Mouse (Mus musculus) embryo, embryonic 10 days (tissue): ENCODE results near the gene Srgap3.
A peak's percentile ranks its signal among the peaks of the same experiment; 100 is the strongest.

Experiments used
- DNase-seq: peaks from one replicate; pipeline ENCODE4 v3.0.0-alpha.2; 2015; ENCODE audit warnings: low spot score

The Srgap3 gene

DNA sequence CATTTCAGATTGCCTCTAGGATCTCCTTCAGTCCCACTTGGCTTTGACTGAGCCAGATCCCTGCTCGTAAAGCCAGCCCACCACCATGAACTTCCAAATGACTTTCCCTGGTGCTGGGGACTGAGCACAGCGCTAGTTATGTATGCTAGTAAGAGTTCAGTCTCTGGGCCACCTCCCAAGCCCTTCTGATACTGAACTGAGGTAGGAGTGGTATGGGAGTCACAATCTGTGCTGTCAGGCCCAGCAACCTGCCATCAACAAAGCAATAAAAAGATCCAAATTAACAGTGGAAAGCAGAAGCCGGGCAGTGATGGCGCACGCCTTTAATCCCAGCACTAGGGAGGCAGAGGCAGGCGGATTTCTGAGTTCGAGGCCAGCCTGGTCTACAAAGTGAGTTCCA, 134.2 kb downstream of the Srgap3 start:
- DNase-seq: no peak

DNA sequence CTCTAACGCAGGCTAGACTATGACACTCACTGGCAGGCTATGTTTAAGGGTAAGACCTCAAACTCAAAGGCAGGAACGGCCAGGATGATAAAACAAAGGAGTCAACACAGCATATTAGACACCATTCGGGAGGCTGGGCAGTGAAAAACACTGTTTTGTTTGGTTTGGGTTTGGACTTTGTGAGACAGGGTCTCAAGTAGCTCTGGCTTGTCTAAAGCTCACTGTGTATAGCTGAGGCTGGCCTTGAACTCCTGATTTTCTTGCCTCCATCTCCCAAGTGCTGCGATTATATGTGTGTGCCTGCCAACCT, 136.6 kb downstream of the Srgap3 start:
- DNase-seq: no peak

DNA sequence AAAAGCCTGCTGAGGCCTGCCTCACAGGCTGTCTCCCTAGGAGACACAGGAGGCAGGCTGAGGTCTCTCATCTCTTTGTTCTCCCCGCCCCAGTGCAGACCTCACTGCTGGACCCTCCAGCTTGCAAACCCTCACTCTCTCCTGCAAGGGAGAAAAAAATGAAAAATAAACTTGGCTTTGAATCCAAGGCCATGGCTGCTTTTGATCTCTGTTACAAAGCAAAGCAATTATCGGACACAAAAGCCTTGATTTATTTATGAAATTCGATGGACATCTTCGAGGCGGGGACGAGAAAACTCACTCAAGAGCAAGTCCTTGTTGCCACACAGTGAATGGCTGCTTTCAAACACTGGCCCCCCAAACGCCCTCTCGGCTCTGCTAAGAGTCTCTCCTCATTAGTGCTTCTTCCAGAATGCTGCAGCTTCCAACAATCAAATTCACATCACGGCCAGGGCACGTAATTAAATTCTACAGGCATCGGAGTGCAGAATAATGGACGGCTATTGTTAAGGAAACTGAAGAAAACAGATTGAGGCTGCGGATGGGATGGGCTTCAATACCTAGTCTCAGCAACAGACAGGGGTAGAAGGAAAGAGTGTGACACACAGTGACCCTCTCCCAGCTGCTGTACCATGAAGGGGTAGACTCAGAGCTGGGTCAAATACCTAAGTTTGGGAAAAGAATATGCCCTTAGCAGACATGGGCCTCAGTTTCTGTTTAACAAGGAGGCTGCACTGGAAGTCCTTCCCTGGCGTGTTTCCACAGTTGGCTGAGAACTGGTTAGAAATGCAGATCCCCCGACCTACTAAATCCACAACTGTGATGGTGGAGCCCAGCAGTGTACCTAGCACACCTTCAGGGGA, 137.2 kb downstream of the Srgap3 start:
- DNase-seq: peak; percentile 72

DNA sequence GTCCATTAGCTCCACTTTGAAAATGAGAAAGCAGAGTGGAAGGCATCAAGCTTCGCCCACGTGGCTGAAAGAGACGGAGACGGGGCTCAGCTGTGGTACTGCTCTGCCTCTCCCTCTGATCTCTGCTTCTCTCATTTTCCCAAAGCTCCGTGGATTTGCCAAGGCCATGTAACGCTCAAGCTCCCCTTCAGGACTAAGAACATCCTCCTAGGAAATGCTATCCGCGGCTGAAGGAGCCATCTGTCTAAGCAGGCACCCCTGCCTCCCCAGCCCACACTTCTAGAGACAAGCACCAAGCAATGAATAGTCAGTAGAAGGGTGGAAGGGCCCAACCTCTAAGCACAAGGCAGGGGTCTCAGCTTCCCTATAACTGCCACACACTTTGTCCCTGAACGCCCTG, 138.3 kb downstream of the Srgap3 start:
- DNase-seq: no peak

DNA sequence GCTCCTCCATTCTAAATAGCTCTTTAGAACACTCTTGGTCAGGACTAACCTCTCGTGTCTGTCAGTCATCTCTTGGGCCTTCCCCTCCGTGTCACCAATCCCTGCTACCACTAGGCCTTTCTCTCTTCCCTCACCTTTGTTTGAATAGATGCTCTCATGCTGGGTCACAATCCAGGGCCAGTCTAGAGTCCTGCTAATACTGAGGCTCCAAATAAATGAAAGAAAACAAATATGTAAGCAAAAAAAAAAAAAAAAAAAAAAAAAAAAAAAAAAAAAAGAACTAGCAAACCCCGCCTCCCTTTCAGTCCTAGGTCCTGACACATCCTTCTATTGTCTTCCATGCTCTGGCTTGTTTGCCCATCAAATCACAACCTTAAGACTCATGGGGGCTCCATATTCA, 145.1 kb downstream of the Srgap3 start:
- DNase-seq: no peak

DNA sequence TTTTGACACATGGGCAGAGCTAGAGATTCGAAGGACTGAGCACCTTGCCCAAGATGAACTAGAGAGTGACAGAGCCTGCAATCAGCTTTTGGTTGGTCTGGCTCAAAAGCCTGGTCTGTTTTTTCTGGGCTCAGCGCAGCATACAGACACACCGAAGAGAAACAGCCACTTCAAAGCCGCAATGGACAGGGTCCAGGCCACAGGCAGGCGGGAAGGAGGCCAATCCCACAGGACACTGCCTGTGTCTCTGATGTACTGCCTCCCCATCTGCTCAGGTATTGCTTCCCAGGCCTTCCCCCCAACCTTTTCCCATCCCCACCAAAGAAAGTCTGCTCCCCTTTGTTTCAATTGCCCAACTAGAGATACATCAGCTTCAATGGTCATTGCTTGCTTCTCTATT, 148.7 kb downstream of the Srgap3 start:
- no peak for DNase-seq

DNA sequence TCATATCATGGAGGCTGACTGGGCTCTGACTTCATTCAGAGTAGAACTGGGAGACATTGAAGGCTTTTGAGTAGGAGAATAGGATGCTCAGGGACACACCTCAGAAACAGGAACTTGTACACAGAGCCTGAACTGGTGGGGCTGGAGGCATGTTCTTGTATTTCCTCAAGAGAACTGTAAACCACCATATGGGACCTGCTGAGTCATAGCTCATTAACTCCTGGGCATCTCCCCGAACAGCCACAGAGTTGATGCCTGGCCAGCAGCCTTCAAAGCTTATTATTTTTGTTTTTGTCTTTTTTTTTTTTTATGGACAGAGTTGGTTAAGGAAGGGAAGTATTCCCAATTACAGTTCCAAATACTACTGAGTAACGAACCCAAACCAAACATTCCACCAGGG, 150.5 kb downstream of the Srgap3 start:
- no peak for DNase-seq

DNA sequence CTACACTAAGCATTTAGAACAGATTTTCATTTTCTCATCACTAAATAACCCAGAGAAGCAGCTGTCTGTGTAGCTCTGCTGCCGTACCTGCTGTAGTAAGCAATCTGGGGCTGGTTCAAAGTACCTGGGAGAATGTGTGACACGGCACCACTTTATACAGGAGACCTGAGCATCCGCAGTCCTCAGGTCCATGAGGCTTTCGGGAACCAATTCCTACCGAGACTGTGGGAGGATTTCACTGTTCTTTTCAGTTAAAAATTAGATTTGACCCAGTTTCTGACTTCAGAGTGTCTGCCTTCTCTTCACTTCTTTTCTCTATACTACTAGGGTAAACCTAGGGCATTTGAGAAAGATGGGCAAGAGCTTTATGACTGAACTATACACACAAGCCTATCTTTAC, 153.2 kb downstream of the Srgap3 start:
- DNase-seq: no peak

DNA sequence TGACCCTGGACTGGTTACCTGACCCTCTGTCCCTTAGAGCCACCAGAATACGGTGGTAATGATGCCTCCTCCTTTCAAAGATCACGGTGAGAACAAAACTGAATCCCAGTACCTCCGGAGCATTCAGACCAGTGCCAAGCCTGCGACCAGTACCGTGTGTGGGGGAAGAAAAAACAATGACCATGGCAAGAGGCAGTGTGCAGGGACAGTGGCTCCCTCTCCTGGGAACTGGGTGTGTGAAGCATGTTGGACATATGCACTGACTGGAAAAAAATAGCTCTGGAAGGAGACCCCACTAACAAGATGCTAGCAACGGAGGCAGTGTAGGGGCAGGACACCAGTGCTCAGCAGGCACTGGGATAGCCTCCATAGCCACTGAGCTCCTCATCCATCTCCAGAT, 157.2 kb downstream of the Srgap3 start:
- no peak for DNase-seq

DNA sequence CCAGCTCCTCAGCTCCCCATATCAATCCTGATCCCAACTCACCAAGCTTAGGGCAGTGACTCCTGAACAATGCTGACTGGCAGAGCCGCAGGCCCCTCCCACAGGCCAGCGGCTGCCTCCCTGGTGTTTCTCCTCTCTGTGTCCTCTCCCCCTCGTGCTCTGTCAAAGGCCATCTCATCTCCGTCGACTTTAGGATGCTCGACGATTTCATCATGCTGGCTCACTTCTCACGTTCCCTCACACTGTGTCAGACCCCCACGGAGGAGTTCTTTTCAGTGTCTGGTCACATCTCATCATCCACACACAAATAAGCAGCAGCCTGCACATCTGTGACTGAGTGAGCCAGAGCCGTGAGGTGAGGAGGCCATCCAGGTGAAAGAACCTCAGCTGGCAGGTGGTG, 158.4 kb downstream of the Srgap3 start:
- no peak for DNase-seq

DNA sequence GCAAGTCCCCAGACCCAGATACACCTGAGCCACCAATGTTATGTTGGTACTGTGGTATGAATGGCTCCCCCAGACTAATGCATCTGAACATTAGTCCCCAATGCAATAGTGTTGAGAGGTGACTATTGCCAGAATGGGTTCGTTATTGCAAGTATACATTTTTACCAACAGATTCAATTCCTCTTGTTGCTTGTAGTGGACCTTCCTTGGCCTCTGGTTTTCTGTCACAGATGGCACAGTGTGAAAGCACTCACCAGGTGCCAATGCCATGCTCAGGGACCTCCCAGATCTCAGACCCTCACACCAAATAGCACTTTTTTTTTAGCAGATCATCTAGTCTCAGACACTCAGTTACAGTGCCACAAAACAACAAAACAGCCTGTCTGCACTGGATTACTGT, 158.9 kb downstream of the Srgap3 start:
- no peak for DNase-seq

DNA sequence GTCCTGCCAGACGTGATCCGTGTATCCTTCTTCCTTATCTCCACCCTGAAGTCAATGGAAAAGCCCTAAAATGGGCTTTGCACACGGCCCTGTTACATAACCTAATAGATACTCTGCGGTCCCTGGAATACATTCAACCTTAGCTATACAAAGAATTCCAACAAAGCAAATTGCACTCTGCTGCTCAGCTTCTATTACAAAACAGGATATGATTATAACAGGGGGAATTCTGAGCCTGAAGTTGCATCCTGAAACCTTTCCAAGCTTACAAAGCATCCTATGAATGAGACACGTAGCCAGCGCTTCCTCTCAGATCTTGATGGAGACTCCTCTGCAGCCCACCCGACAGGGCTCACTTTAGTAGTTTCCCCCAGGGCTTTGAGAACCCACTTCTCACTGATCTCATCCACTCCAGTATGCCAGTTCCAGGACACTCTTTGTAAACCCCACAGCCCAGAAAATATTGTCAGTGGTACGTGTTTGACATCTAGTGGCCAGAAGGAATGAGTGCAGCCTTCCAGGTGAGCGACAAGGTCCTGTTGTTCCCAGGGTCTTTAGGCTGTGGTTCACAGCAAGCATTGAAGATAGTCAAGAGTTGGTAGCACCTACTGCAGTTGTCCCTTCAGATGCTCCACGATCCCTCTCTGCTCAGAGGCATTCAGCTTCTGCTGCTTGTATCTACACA, 165.5 kb downstream of the Srgap3 start:
- peak; percentile 23 for DNase-seq

DNA sequence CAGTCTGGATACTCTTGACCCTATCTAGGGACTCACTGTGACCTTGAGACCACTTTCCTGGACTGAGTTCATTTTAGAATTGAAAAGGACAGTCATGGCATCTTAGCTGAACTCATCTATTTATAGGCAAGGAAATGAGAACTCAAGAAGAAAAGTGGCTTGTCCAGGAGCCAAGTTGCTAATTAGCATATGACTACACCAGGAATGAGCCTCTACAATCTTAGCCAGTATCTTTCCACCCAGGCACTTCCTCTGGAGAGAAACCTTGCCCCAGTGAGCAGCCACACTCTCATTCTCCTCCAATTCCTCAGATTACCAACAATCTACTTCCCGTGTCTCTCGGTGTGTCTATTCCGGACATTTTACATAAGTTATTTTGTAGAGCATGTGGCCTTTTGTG, 168.9 kb downstream of the Srgap3 start:
- no peak for DNase-seq

DNA sequence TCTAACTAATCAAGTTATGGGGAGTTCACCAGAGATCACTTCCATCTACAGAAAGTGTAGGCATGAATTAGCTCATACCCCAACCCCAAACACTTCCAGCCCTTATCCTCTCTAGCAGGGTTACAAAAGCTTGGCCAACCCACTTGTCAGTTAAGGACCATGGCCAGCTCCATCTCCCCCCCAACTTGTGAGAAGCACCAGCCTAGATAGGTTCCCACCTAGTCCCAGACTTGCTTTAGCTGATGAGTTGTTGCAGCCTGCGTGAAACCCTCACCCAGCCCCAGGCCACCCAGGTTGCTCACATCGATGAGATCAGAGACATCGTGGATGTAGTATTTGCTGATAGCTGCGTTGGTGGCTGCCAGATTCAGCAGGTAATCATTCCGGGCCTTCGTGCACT, 170.3 kb downstream of the Srgap3 start:
- DNase-seq: peak; percentile 39

DNA sequence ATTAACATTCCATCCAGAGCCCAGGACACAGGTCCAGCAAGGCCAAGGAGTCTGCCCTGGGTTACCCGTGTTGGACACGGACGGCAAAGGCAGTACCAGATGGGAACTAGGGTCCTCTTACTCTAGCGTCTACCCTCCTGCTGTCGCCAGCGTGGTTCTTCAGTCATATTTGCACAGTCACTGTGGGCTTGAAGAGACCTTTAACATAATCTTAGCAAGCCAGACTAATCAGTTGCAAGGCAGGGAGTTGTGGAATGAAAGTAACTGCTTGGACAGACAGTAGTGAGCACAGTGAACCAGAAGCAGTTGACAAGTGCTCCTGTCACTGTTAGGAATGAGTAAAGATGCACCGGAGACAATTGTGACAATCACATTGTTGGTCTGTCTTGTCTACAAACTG, 173.3 kb downstream of the Srgap3 start:
- no peak for DNase-seq

DNA sequence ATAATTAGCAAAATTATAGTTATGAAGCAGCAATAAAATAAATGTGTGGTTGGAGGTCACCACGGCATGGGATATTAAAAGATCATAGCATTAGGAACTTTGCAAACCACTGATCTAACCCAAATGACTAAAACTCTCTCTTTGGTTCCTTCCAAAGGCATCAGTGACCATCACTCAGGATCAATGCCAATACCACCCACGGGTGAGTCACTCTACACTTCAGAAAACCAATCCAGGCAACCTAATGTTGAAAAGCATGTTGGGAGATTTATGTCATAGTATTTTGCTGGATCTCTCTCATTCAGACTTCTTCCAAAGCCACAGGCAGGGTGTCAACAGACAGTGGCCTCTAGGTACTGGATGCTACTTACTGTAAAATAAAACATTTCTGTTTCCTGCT, 176.1 kb downstream of the Srgap3 start:
- DNase-seq: no peak

DNA sequence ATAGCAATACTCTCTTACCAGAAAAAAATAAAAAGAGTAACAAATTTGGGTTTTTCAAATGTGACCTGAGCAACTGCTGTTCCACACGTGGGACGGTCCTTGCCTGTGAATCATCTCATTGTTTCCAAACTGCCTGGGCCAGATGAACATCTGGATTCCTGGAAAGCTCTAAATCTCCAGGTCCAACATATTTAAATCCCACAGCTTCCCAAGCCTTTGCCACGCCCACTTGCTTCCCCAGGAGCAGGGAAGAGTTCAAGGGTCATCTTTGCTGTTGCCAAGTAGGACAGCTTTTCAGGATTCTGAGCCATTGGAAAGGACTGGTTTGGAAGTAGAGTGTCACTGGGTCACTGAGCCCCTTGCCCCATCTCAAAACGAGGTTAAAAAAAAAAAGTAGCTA, 188.5 kb downstream of the Srgap3 start:
- DNase-seq: peak; percentile 63

DNA sequence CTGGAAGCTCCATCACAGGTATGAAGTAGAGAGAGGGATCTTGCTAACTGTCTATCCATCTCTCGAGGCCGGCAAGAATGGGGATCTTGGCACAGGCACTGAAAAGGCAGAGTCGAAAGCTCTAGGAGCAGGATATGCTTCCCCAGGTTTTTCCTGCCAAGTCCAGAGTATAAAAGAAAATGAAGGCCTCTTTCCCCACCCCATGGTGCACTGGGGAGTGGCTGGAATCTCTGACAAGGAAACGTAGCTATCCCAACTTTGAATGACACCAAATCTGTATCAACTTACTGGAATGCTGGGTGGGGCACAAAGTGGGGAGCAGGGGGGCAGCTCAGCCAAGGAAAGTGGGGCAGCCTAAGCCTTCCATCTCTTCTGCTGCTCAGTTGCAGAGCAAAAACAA, 190.2 kb downstream of the Srgap3 start:
- DNase-seq: no peak

DNA sequence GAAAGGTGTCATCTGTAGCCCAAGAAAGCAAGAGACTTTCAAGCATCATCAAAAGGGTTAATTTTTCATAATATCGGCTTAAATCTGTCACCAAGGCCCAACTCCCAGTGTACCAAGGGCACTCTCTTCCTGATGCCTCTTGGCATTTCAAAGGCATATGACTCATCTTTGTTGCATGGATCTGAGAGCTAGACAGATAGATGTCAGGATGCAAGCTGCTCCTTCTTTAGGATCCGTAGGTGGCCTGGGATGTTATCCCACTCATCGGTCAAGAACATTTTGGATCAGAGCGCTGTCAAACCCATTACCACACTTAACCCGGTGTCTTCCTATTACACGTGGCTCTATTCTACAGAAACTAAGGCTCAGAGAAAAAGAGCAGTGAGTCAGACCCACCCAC, 192.1 kb downstream of the Srgap3 start:
- no peak for DNase-seq

DNA sequence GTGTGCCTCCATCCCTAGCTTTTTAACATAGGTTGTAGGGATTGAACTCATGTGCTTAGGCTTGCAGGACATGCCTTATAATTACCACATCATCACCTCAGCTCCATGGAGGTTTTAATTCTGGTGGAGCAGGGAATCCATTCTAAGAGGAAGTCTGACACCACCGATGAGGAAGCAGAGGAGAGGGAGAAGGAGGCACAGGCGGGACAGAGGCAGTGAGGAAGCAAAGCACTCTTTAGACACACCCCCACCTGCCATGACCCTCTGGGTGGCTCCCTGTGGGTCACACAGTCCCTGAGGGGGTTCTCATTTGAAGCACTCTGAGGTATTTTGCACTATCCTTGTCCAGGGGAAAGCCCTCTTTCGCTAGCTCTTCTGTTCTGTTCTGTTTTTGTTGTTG, 194.5 kb downstream of the Srgap3 start:
- no peak for DNase-seq

DNA sequence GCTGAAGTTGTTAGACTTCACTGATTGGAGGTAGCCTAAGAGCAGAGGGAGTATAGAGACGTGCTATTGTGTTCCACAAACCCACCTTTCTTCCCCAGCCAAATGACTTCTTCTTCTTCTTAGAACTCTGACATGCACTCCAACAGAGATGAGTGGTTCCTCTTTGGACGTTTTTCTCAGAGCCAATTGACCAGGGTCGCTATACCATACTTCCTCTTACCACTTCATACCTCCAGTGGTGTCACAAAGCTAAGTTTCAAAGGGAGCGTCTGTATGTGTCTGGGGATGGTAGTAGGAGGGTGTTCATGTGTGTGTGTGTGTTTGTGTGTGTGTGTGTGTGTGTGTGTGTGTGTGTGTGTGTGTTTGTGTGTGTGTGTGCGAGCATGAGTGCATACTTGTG, 195.1 kb downstream of the Srgap3 start:
- DNase-seq: no peak

DNA sequence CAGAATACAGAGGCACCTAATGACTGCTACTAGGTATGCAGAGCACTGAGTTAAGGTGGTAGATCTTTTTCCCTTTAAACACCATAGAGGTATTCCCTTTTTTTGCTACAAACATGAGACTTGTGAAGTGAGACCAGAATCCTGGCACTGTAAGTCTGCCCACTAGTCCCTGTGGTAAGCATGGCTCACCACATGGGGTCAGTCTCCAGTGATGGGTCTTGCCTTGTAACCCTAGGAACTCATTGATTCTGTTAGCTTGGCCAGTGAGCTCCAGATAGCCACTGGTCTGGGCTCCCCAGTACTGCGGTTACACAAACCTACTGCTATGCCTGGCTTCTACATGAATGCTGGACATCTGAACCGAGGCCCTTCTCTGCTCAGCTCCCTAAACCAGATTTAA, 204.8 kb downstream of the Srgap3 start:
- no peak for DNase-seq

DNA sequence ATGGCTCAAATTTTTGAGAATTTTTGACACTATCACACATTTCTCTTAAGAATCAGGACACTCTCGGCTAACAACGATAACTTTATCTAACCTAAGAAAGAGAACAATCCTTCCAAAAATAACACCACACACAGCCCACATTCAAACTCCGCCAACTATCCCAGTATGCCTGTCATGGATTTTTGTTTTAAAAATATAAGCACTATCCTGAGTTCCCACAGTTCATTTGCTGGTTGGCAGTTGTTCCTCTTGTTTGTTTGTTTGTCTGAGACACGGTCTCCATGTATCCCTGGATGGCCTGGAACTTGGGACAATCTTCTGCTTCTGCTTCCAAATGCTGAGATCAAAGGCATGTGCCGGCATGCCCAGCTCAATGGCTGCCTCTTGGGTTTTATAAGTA, 205.3 kb downstream of the Srgap3 start:
- DNase-seq: no peak

DNA sequence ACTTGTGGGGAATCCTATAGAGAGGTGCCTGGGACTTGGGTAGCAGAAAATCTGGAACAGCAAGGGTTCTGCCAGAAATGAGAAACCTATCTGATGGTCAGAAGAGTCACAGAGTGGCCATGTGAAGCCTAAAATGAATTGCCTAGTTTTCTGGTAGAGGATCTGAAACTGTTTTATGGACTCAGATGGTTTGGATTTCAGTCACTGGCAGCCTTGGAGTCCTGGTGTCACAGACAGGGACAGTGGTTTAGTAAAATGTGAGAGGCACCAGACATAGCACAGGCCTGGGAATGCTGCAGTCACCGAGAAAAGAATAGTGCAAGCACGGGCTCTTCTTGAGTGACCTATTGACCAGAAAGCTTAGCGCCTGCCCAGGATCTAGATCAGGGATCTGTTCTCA, 207.4 kb downstream of the Srgap3 start:
- no peak for DNase-seq
